Mouse (Mus musculus): ENCODE data around the gene Rai1.

Rai1 gene

GRCm38 (mm10) chr11:60192534-60192933 lies 87.7 kb downstream of the Rai1 start:
- DNase-seq (ENCODE audit: low spot score), result no peak

GRCm38 (mm10) chr11:60193556-60193955 lies 88.7 kb downstream of the Rai1 start:
- DNase-seq (ENCODE audit: low spot score), result no peak

- DNase-seq (ENCODE audit: low spot score), result no peak
Measured at GRCm38 (mm10) chr11:60195108-60195507, 90.3 kb downstream of the Rai1 start.

- DNase-seq (ENCODE audit: low spot score), result no peak
Measured at GRCm38 (mm10) chr11:60196344-60196743, 91.5 kb downstream of the Rai1 start.

- DNase-seq (ENCODE audit: low spot score), result peak; percentile 58
Measured at GRCm38 (mm10) chr11:60197998-60198619, 93.3 kb downstream of the Rai1 start.

- no peak for DNase-seq (ENCODE audit: low spot score)
Measured at GRCm38 (mm10) chr11:60198651-60199050, 93.8 kb downstream of the Rai1 start.

GRCm38 (mm10) chr11:60199702-60200184 lies 94.9 kb downstream of the Rai1 start:
- DNase-seq (ENCODE audit: low spot score), result peak; percentile 88

- no peak for DNase-seq (ENCODE audit: low spot score)
Measured at GRCm38 (mm10) chr11:60200384-60200783, 95.6 kb downstream of the Rai1 start.

GRCm38 (mm10) chr11:60202710-60203638 lies 98.2 kb downstream of the Rai1 start:
- no peak for DNase-seq (ENCODE audit: low spot score)

GRCm38 (mm10) chr11:60205026-60205425 lies 100.2 kb downstream of the Rai1 start:
- no peak for DNase-seq (ENCODE audit: low spot score)

- no peak for DNase-seq (ENCODE audit: low spot score)
Measured at GRCm38 (mm10) chr11:60206207-60206606, 101.4 kb downstream of the Rai1 start.

GRCm38 (mm10) chr11:60208201-60208600 lies 103.4 kb downstream of the Rai1 start:
- DNase-seq (ENCODE audit: low spot score), result no peak

- no peak for DNase-seq (ENCODE audit: low spot score)
Measured at GRCm38 (mm10) chr11:60208712-60209111, 103.9 kb downstream of the Rai1 start.

GRCm38 (mm10) chr11:60209217-60209932 lies 104.6 kb downstream of the Rai1 start:
- peak; percentile 79 for DNase-seq (ENCODE audit: low spot score)

GRCm38 (mm10) chr11:60209933-60210249 lies 105.1 kb downstream of the Rai1 start:
- DNase-seq (ENCODE audit: low spot score), result no peak

- peak; percentile 95 for DNase-seq (ENCODE audit: low spot score)
Measured at GRCm38 (mm10) chr11:60210305-60210724, 105.5 kb downstream of the Rai1 start.

- DNase-seq (ENCODE audit: low spot score), result no peak
Measured at GRCm38 (mm10) chr11:60211152-60211551, 106.3 kb downstream of the Rai1 start.

- no peak for DNase-seq (ENCODE audit: low spot score)
Measured at GRCm38 (mm10) chr11:60211761-60212160, 106.9 kb downstream of the Rai1 start.

- DNase-seq (ENCODE audit: low spot score), result no peak
Measured at GRCm38 (mm10) chr11:60213266-60213665, 108.5 kb downstream of the Rai1 start.

- DNase-seq (ENCODE audit: low spot score), result no peak
Measured at GRCm38 (mm10) chr11:60216671-60217070, 111.9 kb downstream of the Rai1 start.

GRCm38 (mm10) chr11:60217467-60217866 lies 112.7 kb downstream of the Rai1 start:
- no peak for DNase-seq (ENCODE audit: low spot score)

- DNase-seq (ENCODE audit: low spot score), result no peak
Measured at GRCm38 (mm10) chr11:60219609-60220008, 114.8 kb downstream of the Rai1 start.

Data from ovary, postnatal 36 days (tissue).